Comparison of ENCODE assay signal across 27 mouse cellular contexts in the genomic region with DNA sequence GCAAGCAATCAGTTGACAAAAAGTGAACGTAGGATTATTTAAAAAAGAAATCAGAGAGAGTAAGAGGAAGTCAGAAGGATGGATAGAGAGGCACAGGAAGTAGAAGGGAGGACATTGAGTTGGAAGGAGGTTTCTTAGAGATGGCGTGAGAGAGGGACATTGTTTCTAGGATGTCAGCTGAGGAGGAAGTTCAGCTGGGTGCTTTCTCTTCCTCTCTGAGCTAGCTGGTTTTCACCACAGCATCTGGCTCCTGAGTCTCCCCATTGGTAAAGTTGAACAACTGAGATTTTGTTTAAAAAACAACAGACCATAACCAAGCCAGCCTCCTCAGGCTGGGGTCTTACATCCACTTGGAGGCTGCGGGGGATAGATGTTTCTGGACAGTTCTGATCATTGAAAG. TPM values are rescaled to one million over a fixed set of nuclear protein-coding genes. Genes with fewer than 3 reads are reported as not detected.
DNase-seq lines count a peak whose midpoint lies in the region; ATAC-seq and TF ChIP-seq lines count a peak whose summit lies in the region.
"Had no signal": no experiment of that assay in that cellular context is flagged by ENCODE, and none has a peak within 500 bp of the region (broad histone marks: within the 10 kb centered on the region; RNA-seq: fewer than 3 reads in every experiment).

No protein-coding gene starts in this region.

- H3K79me2 ChIP-seq in liver, adult 2 months (ENCODE audit: control insufficient read depth, insufficient read depth, low read length) = no peaks in the 10 kb centered on the region

- 47% methylated on average over 3 of the region's 3 CpGs for WGBS in liver, adult 2 months
- 42% methylated on average over 3 of the region's 3 CpGs for WGBS in liver, embryonic 12.5 days (ENCODE audit: insufficient replicate concordance)
- WGBS in midbrain, embryonic 10.5 days = 82% methylated on average over 3 of the region's 3 CpGs

- H3K9ac ChIP-seq in liver, adult 2 months (ENCODE audit: low read depth, low read length) = no peak overlapping the region
- no peak overlapping the region for H3K9ac ChIP-seq in liver, embryonic 12.5 days
- H3K9ac ChIP-seq: embryonic facial prominence, embryonic 12.5 days; hindbrain, embryonic 15.5 days; limb, embryonic 12.5 days; liver, embryonic 14.5 days; lung, embryonic 15.5 days; stomach, embryonic 15.5 days had no signal

- H3K4me1 ChIP-seq in liver, adult 2 months (ENCODE audit: control insufficient read depth, insufficient read depth, low read length) = no peaks in the 10 kb centered on the region
- peaks cover 11% of the 10 kb centered on the region for H3K4me1 ChIP-seq in liver, embryonic 12.5 days
- H3K4me1 ChIP-seq in brown adipose tissue, adult 24 weeks (ENCODE audit: control insufficient read depth, insufficient read depth, insufficient read length, low read length) = no peaks in the 10 kb centered on the region
- H3K4me1 ChIP-seq in midbrain, embryonic 10.5 days = no peaks in the 10 kb centered on the region
- H3K4me1 ChIP-seq: embryonic facial prominence, embryonic 12.5 days; hindbrain, embryonic 15.5 days; limb, embryonic 12.5 days; lung, embryonic 15.5 days had no signal

- no peak for TF ChIP-seq CTCF in liver, adult 2 months (IDR thresholded peaks at IDR 0.05; ENCODE audit: low read depth, low read length)

- no peak overlapping the region for H3K4me3 ChIP-seq in liver, adult 2 months (ENCODE audit: insufficient read depth, low read depth, low read length)
- no peak overlapping the region for H3K4me3 ChIP-seq in liver, embryonic 12.5 days
- no peak overlapping the region for H3K4me3 ChIP-seq in brown adipose tissue, adult 24 weeks (ENCODE audit: insufficient read depth, low read depth, low read length)
- H3K4me3 ChIP-seq in midbrain, embryonic 10.5 days = no peak overlapping the region
- H3K4me3 ChIP-seq: embryonic facial prominence, embryonic 12.5 days; gastrocnemius, adult 2 months; heart, embryonic 10.5 days; hindbrain, embryonic 15.5 days; layer of hippocampus, adult 2 months; limb, embryonic 12.5 days; lung, embryonic 15.5 days; stomach, embryonic 15.5 days had no signal

- H3K36me3 ChIP-seq in liver, adult 2 months (ENCODE audit: control insufficient read depth, insufficient read depth, low read length) = no peaks in the 10 kb centered on the region
- no peaks in the 10 kb centered on the region for H3K36me3 ChIP-seq in liver, embryonic 12.5 days
- no peaks in the 10 kb centered on the region for H3K36me3 ChIP-seq in midbrain, embryonic 10.5 days
- H3K36me3 ChIP-seq: embryonic facial prominence, embryonic 12.5 days; G1E; heart, embryonic 10.5 days; hindbrain, embryonic 15.5 days; limb, embryonic 12.5 days; lung, embryonic 15.5 days; stomach, embryonic 15.5 days had no signal

- H3K27ac ChIP-seq in liver, adult 2 months (replicated peaks; ENCODE audit: insufficient read depth, low read depth, low read length) = no peak overlapping the region
- no peak overlapping the region for H3K27ac ChIP-seq in liver, embryonic 12.5 days
- peak overlapping the region; percentile 63 for H3K27ac ChIP-seq in brown adipose tissue, adult 24 weeks (replicated peaks; ENCODE audit: low read depth, low read length)
- H3K27ac ChIP-seq in midbrain, embryonic 10.5 days (replicated peaks) = no peak overlapping the region
- H3K27ac ChIP-seq: embryonic facial prominence, embryonic 12.5 days; gastrocnemius, adult 2 months; heart, embryonic 10.5 days; hindbrain, embryonic 15.5 days; layer of hippocampus, adult 2 months; limb, embryonic 12.5 days; liver, embryonic 14.5 days; lung, embryonic 15.5 days; stomach, embryonic 15.5 days had no signal

- H3K9me3 ChIP-seq in liver, embryonic 12.5 days (replicated peaks) = no peaks in the 10 kb centered on the region
- no peaks in the 10 kb centered on the region for H3K9me3 ChIP-seq in midbrain, embryonic 10.5 days (replicated peaks)
- H3K9me3 ChIP-seq: embryonic facial prominence, embryonic 12.5 days; G1E; heart, embryonic 10.5 days; hindbrain, embryonic 15.5 days; limb, embryonic 12.5 days; lung, embryonic 15.5 days; stomach, embryonic 15.5 days had no signal

- peak; percentile 20 for DNase-seq in liver, adult 2 months (ENCODE audit: extremely low read depth, low read depth, low spot score)
- peak; percentile 20 for DNase-seq in CD4-positive helper T cell, adult 2 months (ENCODE audit: low read depth, low spot score)
- no peak for DNase-seq in urinary bladder, postnatal 14 days (ENCODE audit: low spot score)
- DNase-seq in ovary, postnatal 36 days (ENCODE audit: low spot score) = no peak
- no peak for DNase-seq in midbrain, embryonic 10.5 days (ENCODE audit: low spot score)
- DNase-seq: adrenal gland, postnatal 14 days; cerebellum, adult 11 months; cerebellum, postnatal 10 days; gastrocnemius, adult 2 months; kidney, postnatal 25 days; layer of hippocampus, postnatal 36 days; lung, postnatal 36 days; thymus, postnatal 4 days had no signal

- ATAC-seq in liver, embryonic 12.5 days = no peak
- ATAC-seq in megakaryocyte progenitor cell, adult 5-6 weeks (replicated peaks; ENCODE audit: poor library complexity) = peak; percentile 52
- ATAC-seq: intestine, postnatal 0 days had no signal

- H3K27me3 ChIP-seq in liver, adult 2 months (ENCODE audit: control insufficient read depth, insufficient read depth, low read length) = no peaks in the 10 kb centered on the region
- H3K27me3 ChIP-seq in liver, embryonic 12.5 days (replicated peaks) = no peaks in the 10 kb centered on the region
- no peaks in the 10 kb centered on the region for H3K27me3 ChIP-seq in midbrain, embryonic 10.5 days (ENCODE audit: low read depth, poor library complexity, severe bottlenecking)
- H3K27me3 ChIP-seq: embryonic facial prominence, embryonic 12.5 days; hindbrain, embryonic 15.5 days; limb, embryonic 12.5 days; lung, embryonic 15.5 days; stomach, embryonic 15.5 days had no signal

- TF ChIP-seq POLR2A in liver, adult 2 months (IDR thresholded peaks at IDR 0.05; ENCODE audit: extremely low read depth, insufficient read depth, low read length) = no peak

- H3K4me2 ChIP-seq in liver, embryonic 12.5 days = no peak overlapping the region
- H3K4me2 ChIP-seq: embryonic facial prominence, embryonic 12.5 days; hindbrain, embryonic 15.5 days; limb, embryonic 12.5 days; lung, embryonic 15.5 days; midbrain, embryonic 11.5 days; stomach, embryonic 15.5 days had no signal

RNA-seq across cellular contexts. Expression of gene Lgals3, which starts 7.9 kb away (rescaled TPM):
- 6.8 and 7.2 TPM in 2 replicates for total RNA-seq in liver, adult 2 months (2014; rRNA removed)
- polyA plus RNA-seq in liver, adult 2 months (2012; rRNA removed) = 5.2 and 7.9 TPM in 2 replicates
- polyA plus RNA-seq in liver, embryonic 12.5 days (2016; fragmentation: Nextera tagmentation; extraction: Ambion mirVana) = 13.7 and 14.6 TPM in 2 replicates
- polyA plus RNA-seq in brown adipose tissue, adult 24 weeks (2012; ENCODE audit: insufficient read depth, insufficient read length, missing spikeins) = 11.3 and 22.2 TPM in 2 replicates
- total RNA-seq in megakaryocyte progenitor cell, adult 5-6 weeks (2015) = 26.1 and 43.8 TPM in 2 replicates
- 4.8 and 12.0 TPM in 2 replicates for total RNA-seq in megakaryocyte progenitor cell, adult 5-6 weeks (2017)
- polyA plus RNA-seq in midbrain, embryonic 10.5 days (2016; fragmentation: Nextera tagmentation; extraction: Ambion mirVana) = 0.37 and 1.3 TPM in 2 replicates

RNA-seq across cellular contexts. Expression of gene Dlgap5, which starts 58.6 kb away (rescaled TPM):
- total RNA-seq in liver, adult 2 months (2014; rRNA removed) = 0.74 and 1.2 TPM in 2 replicates
- 0.04 TPM in 1 of 2 replicates, not detected in the other for polyA plus RNA-seq in liver, adult 2 months (2012; rRNA removed)
- polyA plus RNA-seq in liver, embryonic 12.5 days (2016; fragmentation: Nextera tagmentation; extraction: Ambion mirVana) = 68.0 and 73.9 TPM in 2 replicates
- polyA plus RNA-seq in brown adipose tissue, adult 24 weeks (2012; ENCODE audit: insufficient read depth, insufficient read length, missing spikeins) = not detected in 2 replicates
- 44.2 and 53.5 TPM in 2 replicates for total RNA-seq in megakaryocyte progenitor cell, adult 5-6 weeks (2015)
- total RNA-seq in megakaryocyte progenitor cell, adult 5-6 weeks (2017) = 75.3 and 77.0 TPM in 2 replicates
- polyA plus RNA-seq in midbrain, embryonic 10.5 days (2016; fragmentation: Nextera tagmentation; extraction: Ambion mirVana) = 71.0 and 77.2 TPM in 2 replicates
- total RNA-seq: gastrocnemius, adult 2 months had no signal

Comparison
In these comparisons a context has a peak if more than half of its experiments do, and no peak if none do; other contexts are left out.
1. RNA of gene Dlgap5, which starts 58.6 kb away (polyA plus RNA-seq): 71.0 to 77.2 TPM in midbrain, embryonic 10.5 days and 68.0 to 73.9 TPM in liver, embryonic 12.5 days; 0.04 TPM in liver, adult 2 months and not detected in brown adipose tissue, adult 24 weeks; every median in the first group is over 10 times any median in the second.
2. DNase-seq: peak in liver, adult 2 months (single experiment) and CD4-positive helper T cell, adult 2 months (single experiment); none in urinary bladder, postnatal 14 days (single experiment), ovary, postnatal 36 days (single experiment) and midbrain, embryonic 10.5 days (single experiment).